Mouse (Mus musculus): Measurements from ENCODE around the gene Gm11492. TPM values are rescaled to one million over a fixed set of nuclear protein-coding genes. Genes with fewer than 3 reads are reported as not detected.

Gm11492 gene
- total RNA-seq, 2 experiments from 2014 or later, result 0.20 TPM; not detected in 1

GRCm38 (mm10) chr11:87578249-87578962 lies 12.0 kb downstream of the Gm11492 start:
- DNase-seq (ENCODE audit: low spot score in 2 of 2), result peak; percentile 72 to 78
- intact Hi-C loops (cut with DNase I), result no loop called here

GRCm38 (mm10) chr11:87578963-87579601 lies 12.6 kb downstream of the Gm11492 start:
- DNase-seq (ENCODE audit: low spot score in 2 of 2), result peak in 1 of 2 experiments; percentile 32
- intact Hi-C loops (cut with DNase I), result no loop called here

GRCm38 (mm10) chr11:87579713-87580112 lies 13.3 kb downstream of the Gm11492 start:
- intact Hi-C loops (cut with DNase I), result no loop called here

GRCm38 (mm10) chr11:87580543-87581085 lies 14.2 kb downstream of the Gm11492 start:
- DNase-seq (ENCODE audit: low spot score in 2 of 2), result no peak
- intact Hi-C loops (cut with DNase I), result no loop called here

More at GRCm38 (mm10) chr11:87579713-87580112, 13.3 kb downstream of the Gm11492 start:
- DNase-seq (ENCODE audit: low spot score in 2 of 2), result no peak

GRCm38 (mm10) chr11:87581161-87581865 lies 14.9 kb downstream of the Gm11492 start:
- intact Hi-C loops (cut with DNase I), result no loop called here
- DNase-seq (ENCODE audit: low spot score in 2 of 2), result no peak

- intact Hi-C loops (cut with DNase I), result no loop called here
- DNase-seq (ENCODE audit: low spot score in 2 of 2), result no peak
Measured at GRCm38 (mm10) chr11:87581933-87582710, 15.7 kb downstream of the Gm11492 start.

- DNase-seq (ENCODE audit: low spot score in 2 of 2), result no peak
- intact Hi-C loops (cut with DNase I), result no loop called here
Measured at GRCm38 (mm10) chr11:87583291-87584034, 17.0 kb downstream of the Gm11492 start.

GRCm38 (mm10) chr11:87584711-87585505 lies 18.5 kb downstream of the Gm11492 start:
- no peak for DNase-seq (ENCODE audit: low spot score in 2 of 2)
- intact Hi-C loops (cut with DNase I), result no loop called here

- DNase-seq (ENCODE audit: low spot score in 2 of 2), result no peak
- intact Hi-C loops (cut with DNase I), result no loop called here
Measured at GRCm38 (mm10) chr11:87587211-87587874, 20.9 kb downstream of the Gm11492 start.

GRCm38 (mm10) chr11:87589605-87590004 lies 23.2 kb downstream of the Gm11492 start:
- intact Hi-C loops (cut with DNase I), result no loop called here
- no peak for DNase-seq (ENCODE audit: low spot score in 2 of 2)

- intact Hi-C loops (cut with DNase I), result no loop called here
- DNase-seq (ENCODE audit: low spot score in 2 of 2), result peak; percentile 35 to 48
Measured at GRCm38 (mm10) chr11:87590841-87591525, 24.5 kb downstream of the Gm11492 start.

GRCm38 (mm10) chr11:87591526-87592353 lies 25.3 kb downstream of the Gm11492 start, which contains the start of gene Mtmr4:
TSS of gene Mtmr4 (plus strand) at chr11:87592162.
- intact Hi-C loops (cut with DNase I), result no loop called here
- peak; percentile 100 for DNase-seq (ENCODE audit: low spot score in 2 of 2)

- intact Hi-C loops (cut with DNase I), result no loop called here
- no peak for DNase-seq (ENCODE audit: low spot score in 2 of 2)
Measured at GRCm38 (mm10) chr11:87592354-87592695, 25.9 kb downstream of the Gm11492 start.

GRCm38 (mm10) chr11:87592713-87593598 lies 26.5 kb downstream of the Gm11492 start:
- no peak for DNase-seq (ENCODE audit: low spot score in 2 of 2)
- intact Hi-C loops (cut with DNase I), result no loop called here

GRCm38 (mm10) chr11:87595327-87595841 lies 28.9 kb downstream of the Gm11492 start:
- intact Hi-C loops (cut with DNase I), result no loop called here
- DNase-seq (ENCODE audit: low spot score in 2 of 2), result peak; percentile 84 to 89
